Mouse (Mus musculus): Measurements from ENCODE around the gene Ccdc9b.

DNA sequence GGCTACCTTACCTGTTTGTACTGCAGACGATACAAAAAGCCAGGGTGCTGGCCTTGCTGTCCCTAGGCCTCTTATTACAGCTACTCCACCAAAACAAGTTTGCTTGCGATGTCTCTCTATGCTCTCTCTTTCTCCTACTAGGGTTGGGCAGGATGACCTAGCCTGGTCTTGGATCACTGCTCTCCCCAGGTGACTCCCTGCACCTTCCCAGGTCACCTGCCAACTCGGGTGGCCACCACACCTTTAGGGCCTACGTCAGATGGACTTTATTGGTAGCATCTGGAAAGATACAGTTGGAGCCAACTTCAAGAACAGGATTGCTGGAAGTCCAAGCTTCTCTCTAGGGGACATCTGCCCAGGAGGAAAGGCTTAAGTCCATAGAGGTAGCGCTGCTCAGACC is 2.4 kb upstream of the Ccdc9b start:
- TF ChIP-seq CTCF (IDR thresholded peaks at IDR 0.05; ENCODE audit: low read depth) (no peak), EP300 (IDR thresholded peaks at IDR 0.05; ENCODE audit: low read depth) (no peak)

Measured in heart, postnatal 0 days (tissue).